Mouse (Mus musculus) monocyte, adult 5-6 weeks (primary cell): Measurements from ENCODE around the gene Ntm. TPM values are rescaled to one million over a fixed set of nuclear protein-coding genes. Genes with fewer than 3 reads are reported as not detected.

Experiments used
- ATAC-seq: fragments of 153-309, 156-312 bp; replicated peaks from 2 replicates; pipeline ENCODE4 v1.8.0; 2017; ENCODE audit warnings: mild to moderate bottlenecking; ENCODE audit not compliant: low TSS enrichment, insufficient number of reproducible peaks, severe bottlenecking, poor library complexity, low FRiP score
- total RNA-seq: library from RNA; stranded (forward); fragments of 200-1000, 200-491, 200-594 nt; gene quantifications from 3 replicates; pipeline ENCODE4 v1.2.3, GENCODE M21; 2017

Ntm gene
- total RNA-seq, 1 experiment from 2014 or later = not detected

GRCm38 (mm10) chr9:29087171-29087570, 875.8 kb downstream of the Ntm start:
- no peak for ATAC-seq

GRCm38 (mm10) chr9:29075924-29076577, 886.9 kb downstream of the Ntm start:
- no peak for ATAC-seq

GRCm38 (mm10) chr9:29075243-29075642, 887.7 kb downstream of the Ntm start:
- ATAC-seq = no peak

- ATAC-seq = no peak
Observed at GRCm38 (mm10) chr9:29074494-29074893, 888.4 kb downstream of the Ntm start.

GRCm38 (mm10) chr9:29071997-29072396, 890.9 kb downstream of the Ntm start:
- ATAC-seq = no peak

- no peak for ATAC-seq
Observed at GRCm38 (mm10) chr9:29067572-29067971, 895.4 kb downstream of the Ntm start.

GRCm38 (mm10) chr9:29060293-29060692, 902.6 kb downstream of the Ntm start:
- ATAC-seq = no peak

GRCm38 (mm10) chr9:29058811-29059210, 904.1 kb downstream of the Ntm start:
- ATAC-seq = no peak

- ATAC-seq = no peak
Observed at GRCm38 (mm10) chr9:29055637-29056036, 907.3 kb downstream of the Ntm start.

GRCm38 (mm10) chr9:29036466-29036865, 926.5 kb downstream of the Ntm start:
- ATAC-seq = no peak

- no peak for ATAC-seq
Observed at GRCm38 (mm10) chr9:29036058-29036457, 926.9 kb downstream of the Ntm start.

- ATAC-seq = no peak
Observed at GRCm38 (mm10) chr9:29026410-29026809, 936.5 kb downstream of the Ntm start.

- ATAC-seq = no peak
Observed at GRCm38 (mm10) chr9:29025603-29026002, 937.3 kb downstream of the Ntm start.

GRCm38 (mm10) chr9:29025104-29025503, 937.8 kb downstream of the Ntm start:
- ATAC-seq = no peak

GRCm38 (mm10) chr9:29016879-29017278, 946.1 kb downstream of the Ntm start:
- no peak for ATAC-seq

GRCm38 (mm10) chr9:29013881-29014280, 949.1 kb downstream of the Ntm start:
- ATAC-seq = no peak

- no peak for ATAC-seq
Observed at GRCm38 (mm10) chr9:29012541-29012940, 950.4 kb downstream of the Ntm start.

GRCm38 (mm10) chr9:29011476-29011875, 951.5 kb downstream of the Ntm start:
- ATAC-seq = no peak

GRCm38 (mm10) chr9:29004534-29004933, 958.4 kb downstream of the Ntm start:
- no peak for ATAC-seq

- ATAC-seq = no peak
Observed at GRCm38 (mm10) chr9:28999951-29000351, 963.0 kb downstream of the Ntm start.

- ATAC-seq = no peak
Observed at GRCm38 (mm10) chr9:28977275-28977674, 985.7 kb downstream of the Ntm start.
